Mouse (Mus musculus): ENCODE results near the gene Tmem92.

Tmem92 gene

DNA sequence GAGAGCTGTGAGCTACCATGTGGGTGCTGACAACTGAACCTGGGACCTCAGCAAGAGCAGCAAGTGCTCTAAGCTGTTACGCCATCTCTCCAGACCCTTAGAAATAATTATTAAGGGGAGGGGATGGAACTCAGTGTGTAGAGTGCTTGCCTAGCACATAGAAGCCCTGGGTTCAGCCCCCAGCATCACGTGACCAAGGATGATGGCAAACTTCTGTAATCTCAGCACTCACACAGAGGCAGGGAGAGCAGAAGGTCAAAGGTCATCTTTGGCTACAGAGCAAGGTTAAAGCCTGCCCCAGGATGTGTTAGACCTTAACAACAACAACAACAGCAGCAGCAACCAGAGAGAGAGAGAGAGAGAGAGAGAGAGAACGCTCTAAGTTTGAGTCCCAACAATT, 54.0 kb downstream of the Tmem92 start:
- no peak for DNase-seq (ENCODE audit: low spot score in 2 of 2)

DNA sequence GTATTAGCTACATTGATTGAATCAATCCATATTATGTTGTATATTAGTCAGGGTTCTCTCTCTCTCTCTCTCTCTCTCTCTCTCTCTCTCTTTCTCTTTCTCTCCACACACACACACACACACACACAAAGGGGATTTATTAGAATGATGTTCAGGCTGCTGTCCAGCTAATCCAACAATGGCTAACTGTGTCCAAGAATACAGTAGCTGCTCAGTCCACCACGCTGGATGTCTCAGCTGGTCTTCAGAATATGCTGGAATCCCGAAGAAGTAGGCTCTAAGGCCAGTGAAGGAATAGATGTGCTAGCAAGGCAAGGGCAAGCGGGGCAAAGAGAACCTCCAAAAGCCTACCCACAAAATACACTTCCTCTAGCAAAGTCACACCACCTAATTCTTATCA, 55.2 kb downstream of the Tmem92 start:
- no peak for DNase-seq (ENCODE audit: low spot score in 2 of 2)

Measured in frontal cortex, postnatal 25 days (tissue).